ENCODE assay signal across 8 mouse cellular contexts in genomic region chrX:169997854-169998456, GRCm38 (mm10). TPM values are rescaled to one million over a fixed set of nuclear protein-coding genes. Genes with fewer than 3 reads are reported as not detected.
A peak's percentile ranks its signal among the peaks of the same experiment; 100 is the strongest.
DNase-seq lines count a peak whose midpoint lies in the region; ATAC-seq and TF ChIP-seq lines count a peak whose summit lies in the region.
"Not testable (repeated sequence)": the region's sequence is repeated elsewhere in the genome, so short reads cannot be mapped to it uniquely, and the experiment has no call there.

No protein-coding gene starts in this region.

- intact Hi-C loops in heart, adult 2 months (cut with DNase I): not testable (repeated sequence)

- H3K9ac ChIP-seq in embryonic facial prominence, embryonic 14.5 days (ENCODE audit: low read depth, low read length): peak overlapping the region; percentile 56
- H3K9ac ChIP-seq in heart, adult 2 months (ENCODE audit: low read depth, low read length): peak overlapping the region; percentile 76
- peak overlapping the region; percentile 35; the same call in 1 of the 2 replicates for H3K9ac ChIP-seq in limb, embryonic 13.5 days
- peak overlapping the region; percentile 57 for H3K9ac ChIP-seq in midbrain, embryonic 16.5 days (ENCODE audit: low read depth, low read length)

- TF ChIP-seq CTCF in heart, adult 2 months (IDR thresholded peaks at IDR 0.05): not testable (repeated sequence)

- H3K79me2 ChIP-seq in heart, adult 2 months (replicated peaks; ENCODE audit: control insufficient read depth, insufficient read depth, low read length): not testable (repeated sequence)

- WGBS in embryonic facial prominence, embryonic 14.5 days: 48% methylated on average over 37 of the region's 37 CpGs
- WGBS in heart, adult 2 months: 5% methylated on average over 17 of the region's 37 CpGs
- 49% methylated on average over 25 of the region's 37 CpGs for WGBS in limb, embryonic 13.5 days
- 0% methylated on average over 11 of the region's 37 CpGs for WGBS in midbrain, embryonic 16.5 days

- TF ChIP-seq POLR2A in heart, adult 2 months (IDR thresholded peaks at IDR 0.05; ENCODE audit: insufficient read depth, low read depth, low read length): not testable (repeated sequence)

- TF ChIP-seq EP300 in heart, adult 2 months (IDR thresholded peaks at IDR 0.05; ENCODE audit: insufficient read depth, low read depth, low read length): not testable (repeated sequence)

- peak overlapping the region; percentile 39; the same call in 1 of the 2 replicates for H3K27ac ChIP-seq in embryonic facial prominence, embryonic 14.5 days (replicated peaks; ENCODE audit: low read depth, low read length)
- peak overlapping the region; percentile 40 for H3K27ac ChIP-seq in heart, adult 2 months
- H3K27ac ChIP-seq in limb, embryonic 13.5 days: not testable (repeated sequence)
- peak overlapping the region; percentile 72 for H3K27ac ChIP-seq in midbrain, embryonic 16.5 days (ENCODE audit: low read length)

- peak overlapping the region; percentile 84 for H3K4me2 ChIP-seq in embryonic facial prominence, embryonic 14.5 days (ENCODE audit: low read depth, low read length)
- peak overlapping the region; percentile 67 for H3K4me2 ChIP-seq in limb, embryonic 13.5 days (replicated peaks)
- H3K4me2 ChIP-seq in midbrain, embryonic 16.5 days (ENCODE audit: low read length): peak overlapping the region; percentile 54

- peaks cover 64% of the 10 kb centered on the region for H3K9me3 ChIP-seq in embryonic facial prominence, embryonic 14.5 days (ENCODE audit: control insufficient read depth, low read length)
- peaks cover 15% of the 10 kb centered on the region for H3K9me3 ChIP-seq in limb, embryonic 13.5 days
- H3K9me3 ChIP-seq in midbrain, embryonic 16.5 days (replicated peaks; ENCODE audit: control insufficient read depth, low read length, poor library complexity, severe bottlenecking): not testable (repeated sequence)

- DNase-seq in 3T3-L1 (ENCODE audit: low read depth, low spot score): peak; percentile 100
- peak; percentile 100 for DNase-seq in adrenal gland, postnatal 4 days (ENCODE audit: low spot score in 2 of 2)
- DNase-seq in embryonic facial prominence, embryonic 14.5 days (ENCODE audit: low spot score): peak; percentile 96
- DNase-seq in heart, adult 2 months: peak; percentile 100
- DNase-seq in kidney, adult 8-10 months: peak; percentile 99 to 100
- DNase-seq in spleen, postnatal 10 days (ENCODE audit: low spot score in 2 of 2): peak; percentile 99 to 100

- not testable (repeated sequence) for H3K27me3 ChIP-seq in embryonic facial prominence, embryonic 14.5 days (replicated peaks; ENCODE audit: control insufficient read depth, insufficient read depth, low read length); heart, adult 2 months (ENCODE audit: control insufficient read depth, insufficient read depth, low read length); limb, embryonic 13.5 days; midbrain, embryonic 16.5 days (ENCODE audit: control insufficient read depth, insufficient read depth, low read depth, low read length)

- ATAC-seq in embryonic facial prominence, embryonic 14.5 days (ENCODE audit: low read depth): peak; percentile 91
- peak; percentile 93 for ATAC-seq in limb, embryonic 13.5 days (ENCODE audit: low FRiP score, low read depth)
- ATAC-seq in midbrain, embryonic 16.5 days: peak; percentile 93

- H3K4me1 ChIP-seq in embryonic facial prominence, embryonic 14.5 days (ENCODE audit: control insufficient read depth, insufficient read depth, low read length); heart, adult 2 months (ENCODE audit: control insufficient read depth, insufficient read depth, low read length); limb, embryonic 13.5 days; midbrain, embryonic 16.5 days (ENCODE audit: control insufficient read depth, insufficient read depth, low read length): not testable (repeated sequence)

- not testable (repeated sequence) for H3K36me3 ChIP-seq in embryonic facial prominence, embryonic 14.5 days (ENCODE audit: control insufficient read depth, insufficient read depth, low read length); heart, adult 2 months (ENCODE audit: control insufficient read depth, insufficient read depth, low read length); limb, embryonic 13.5 days; midbrain, embryonic 16.5 days (ENCODE audit: control insufficient read depth, insufficient read depth, low read length)

- H3K4me3 ChIP-seq in embryonic facial prominence, embryonic 14.5 days (ENCODE audit: low read depth, low read length): peak overlapping the region; percentile 41
- peak overlapping the region; percentile 43 for H3K4me3 ChIP-seq in heart, adult 2 months
- H3K4me3 ChIP-seq in limb, embryonic 13.5 days: peak overlapping the region; percentile 39
- H3K4me3 ChIP-seq in midbrain, embryonic 16.5 days (ENCODE audit: low read depth, low read length): peak overlapping the region; percentile 37

RNA-seq across cellular contexts. Expression of gene Gm21887, which starts 11.5 kb away (rescaled TPM):
- total RNA-seq in adrenal gland, postnatal 4 days (2021): 100 to 1,000 TPM; 355 to 363 TPM
- polyA plus RNA-seq in embryonic facial prominence, embryonic 14.5 days (2014; fragmentation: Nextera tagmentation; extraction: Ambion mirVana): 128 and 129 TPM in 2 replicates
- 10 to 100 TPM; 22.9 to 27.8 TPM for total RNA-seq in heart, adult 2 months (2021)
- polyA plus RNA-seq in heart, adult 2 months (2012; rRNA removed): 27.5 and 60.9 TPM in 2 replicates
- polyA plus RNA-seq in limb, embryonic 13.5 days (2015; fragmentation: Nextera tagmentation; extraction: Ambion mirVana): 209 and 230 TPM in 2 replicates
- polyA plus RNA-seq in midbrain, embryonic 16.5 days (2015; fragmentation: Nextera tagmentation; extraction: Ambion mirVana): 124 and 217 TPM in 2 replicates
